Comparison of ENCODE assay signal across 19 mouse cellular contexts in genomic region chr14:118884250-118884556, GRCm38 (mm10). TPM values are rescaled to one million over a fixed set of nuclear protein-coding genes. Genes with fewer than 3 reads are reported as not detected.
DNase-seq lines count a peak whose midpoint lies in the region; ATAC-seq and TF ChIP-seq lines count a peak whose summit lies in the region.
"Had no signal": no experiment of that assay in that cellular context is flagged by ENCODE, and none has a peak within 500 bp of the region (broad histone marks: within the 10 kb centered on the region; RNA-seq: fewer than 3 reads in every experiment).

No protein-coding gene starts in this region.

- ATAC-seq in intestine, embryonic 15.5 days, result 0 out of 2 replicates have a peak, but pooled peaks have one; percentile 23
- no peak for ATAC-seq in intestine, postnatal 0 days
- ATAC-seq in megakaryocyte, adult 5-6 weeks (ENCODE audit: poor library complexity, severe bottlenecking), result no peak
- peak; percentile 31; the same call in 1 of the 2 replicates for ATAC-seq in liver, embryonic 12.5 days
- peak; percentile 68; the same call in 1 of the 2 replicates for ATAC-seq in stomach, postnatal 0 days (ENCODE audit: low FRiP score, low TSS enrichment)
- ATAC-seq: midbrain, embryonic 13.5 days had no signal

- H3K36me3 ChIP-seq in intestine, embryonic 15.5 days, result 0 out of 2 replicates have a peak, but pooled peaks cover 7% of the 10 kb centered on the region
- no peaks in the 10 kb centered on the region; the same call in 1 of the 2 replicates for H3K36me3 ChIP-seq in intestine, postnatal 0 days (ENCODE audit: control insufficient read depth, insufficient read depth)
- no peaks in the 10 kb centered on the region for H3K36me3 ChIP-seq in megakaryocyte, embryonic 14.5 days (replicated peaks; ENCODE audit: low read length)
- peaks cover 19% of the 10 kb centered on the region for H3K36me3 ChIP-seq in liver, embryonic 12.5 days
- H3K36me3 ChIP-seq in stomach, postnatal 0 days (ENCODE audit: control insufficient read depth, insufficient read depth, low read length), result peaks cover 5% of the 10 kb centered on the region; the same call in 1 of the 2 replicates

- H3K4me3 ChIP-seq in intestine, embryonic 15.5 days (replicated peaks), result no peak overlapping the region
- H3K4me3 ChIP-seq in intestine, postnatal 0 days (ENCODE audit: low read depth, low read length), result no peak overlapping the region
- peak overlapping the region; percentile 39 for H3K4me3 ChIP-seq in megakaryocyte, embryonic 14.5 days (replicated peaks)
- no peak overlapping the region for H3K4me3 ChIP-seq in liver, embryonic 12.5 days
- H3K4me3 ChIP-seq in stomach, postnatal 0 days (ENCODE audit: low read depth, low read length), result no peak overlapping the region
- H3K4me3 ChIP-seq: embryonic facial prominence, embryonic 13.5 days; heart, adult 2 months; left cerebral cortex, adult 2 months; limb, embryonic 10.5 days; midbrain, embryonic 13.5 days had no signal

- H3K9ac ChIP-seq in intestine, embryonic 15.5 days, result no peak overlapping the region
- no peak overlapping the region for H3K9ac ChIP-seq in intestine, postnatal 0 days (ENCODE audit: low read depth, low read length)
- no peak overlapping the region for H3K9ac ChIP-seq in liver, embryonic 12.5 days
- H3K9ac ChIP-seq in stomach, postnatal 0 days (ENCODE audit: low read length), result no peak overlapping the region
- H3K9ac ChIP-seq: embryonic facial prominence, embryonic 13.5 days; midbrain, embryonic 13.5 days had no signal

- H3K9me3 ChIP-seq in intestine, embryonic 15.5 days, result no peaks in the 10 kb centered on the region
- no peaks in the 10 kb centered on the region for H3K9me3 ChIP-seq in intestine, postnatal 0 days (ENCODE audit: control insufficient read depth)
- H3K9me3 ChIP-seq in megakaryocyte, embryonic 14.5 days, result peaks cover 12% of the 10 kb centered on the region
- 0 out of 2 replicates have a peak, but pooled peaks cover 10% of the 10 kb centered on the region for H3K9me3 ChIP-seq in liver, embryonic 12.5 days (replicated peaks)
- H3K9me3 ChIP-seq in stomach, postnatal 0 days (ENCODE audit: control insufficient read depth, low read length), result no peaks in the 10 kb centered on the region
- H3K9me3 ChIP-seq: embryonic facial prominence, embryonic 13.5 days; limb, embryonic 10.5 days; midbrain, embryonic 13.5 days had no signal

- 73% methylated on average over 7 of the region's 7 CpGs for WGBS in intestine, embryonic 15.5 days
- 59% methylated on average over 7 of the region's 7 CpGs for WGBS in intestine, postnatal 0 days
- 65% methylated on average over 7 of the region's 7 CpGs for WGBS in liver, embryonic 12.5 days (ENCODE audit: insufficient replicate concordance)
- 67% methylated on average over 7 of the region's 7 CpGs for WGBS in stomach, postnatal 0 days

- DNase-seq in stomach, postnatal 0 days (ENCODE audit: low spot score), result no peak
- DNase-seq in cerebellum, adult 8-10 months, result no peak
- no peak for DNase-seq in adrenal gland, postnatal 14 days
- DNase-seq: adrenal gland, adult 2 months; cerebellum, adult 18-20 months; gastrocnemius, postnatal 14 days; heart, adult 2 months; lung, postnatal 10 days; right cerebral cortex, postnatal 4 days; thymus, adult 18-20 months had no signal

- H3K27ac ChIP-seq in intestine, embryonic 15.5 days, result no peak overlapping the region
- H3K27ac ChIP-seq in intestine, postnatal 0 days (ENCODE audit: low read depth, low read length), result no peak overlapping the region
- H3K27ac ChIP-seq in liver, embryonic 12.5 days, result peak overlapping the region; percentile 79
- H3K27ac ChIP-seq in stomach, postnatal 0 days (replicated peaks), result no peak overlapping the region
- H3K27ac ChIP-seq: embryonic facial prominence, embryonic 13.5 days; heart, adult 2 months; left cerebral cortex, adult 2 months; limb, embryonic 10.5 days; midbrain, embryonic 13.5 days had no signal

- no peaks in the 10 kb centered on the region for H3K4me1 ChIP-seq in intestine, embryonic 15.5 days (replicated peaks)
- no peaks in the 10 kb centered on the region for H3K4me1 ChIP-seq in intestine, postnatal 0 days (replicated peaks; ENCODE audit: control insufficient read depth, insufficient read depth, low read length)
- peaks cover 35% of the 10 kb centered on the region for H3K4me1 ChIP-seq in megakaryocyte, embryonic 14.5 days
- H3K4me1 ChIP-seq in liver, embryonic 12.5 days, result peaks cover 41% of the 10 kb centered on the region
- H3K4me1 ChIP-seq in stomach, postnatal 0 days (replicated peaks; ENCODE audit: control insufficient read depth, insufficient read depth), result no peaks in the 10 kb centered on the region
- H3K4me1 ChIP-seq: embryonic facial prominence, embryonic 13.5 days; limb, embryonic 10.5 days; midbrain, embryonic 13.5 days had no signal

- no peaks in the 10 kb centered on the region for H3K27me3 ChIP-seq in intestine, embryonic 15.5 days (replicated peaks)
- H3K27me3 ChIP-seq in intestine, postnatal 0 days (replicated peaks; ENCODE audit: control insufficient read depth, insufficient read depth, low read length), result no peaks in the 10 kb centered on the region
- peaks cover 3% of the 10 kb centered on the region for H3K27me3 ChIP-seq in megakaryocyte, embryonic 14.5 days (replicated peaks)
- no peaks in the 10 kb centered on the region for H3K27me3 ChIP-seq in liver, embryonic 12.5 days (replicated peaks)
- H3K27me3 ChIP-seq in stomach, postnatal 0 days (ENCODE audit: control insufficient read depth, insufficient read depth, low read length), result no peaks in the 10 kb centered on the region
- H3K27me3 ChIP-seq: embryonic facial prominence, embryonic 13.5 days; midbrain, embryonic 13.5 days had no signal

- no peak for TF ChIP-seq EP300 in stomach, postnatal 0 days (optimal IDR thresholded peaks at IDR 0.05)

- TF ChIP-seq CTCF in intestine, postnatal 0 days (IDR thresholded peaks at IDR 0.05; ENCODE audit: low read depth), result no peak
- TF ChIP-seq CTCF in stomach, postnatal 0 days (IDR thresholded peaks at IDR 0.05; ENCODE audit: low read depth), result no peak

- H3K4me2 ChIP-seq in intestine, embryonic 15.5 days (replicated peaks), result no peak overlapping the region
- no peak overlapping the region for H3K4me2 ChIP-seq in intestine, postnatal 0 days (replicated peaks; ENCODE audit: low read depth)
- peak overlapping the region; percentile 61 for H3K4me2 ChIP-seq in liver, embryonic 12.5 days
- no peak overlapping the region for H3K4me2 ChIP-seq in stomach, postnatal 0 days (replicated peaks; ENCODE audit: low read depth)
- H3K4me2 ChIP-seq: embryonic facial prominence, embryonic 13.5 days; midbrain, embryonic 13.5 days had no signal

RNA-seq across cellular contexts. Expression of gene Dzip1, which starts 41.1 kb away (rescaled TPM):
- 10.2 and 10.9 TPM in 2 replicates for polyA plus RNA-seq in intestine, embryonic 15.5 days (2015; fragmentation: Nextera tagmentation; extraction: Ambion mirVana)
- 2.7 and 3.2 TPM in 2 replicates for polyA plus RNA-seq in intestine, postnatal 0 days (2015; fragmentation: Nextera tagmentation; extraction: Ambion mirVana)
- 0.31 and 0.70 TPM in 2 replicates for polyA plus RNA-seq in megakaryocyte, embryonic 14.5 days (2012; ENCODE audit: insufficient read depth, low replicate concordance)
- total RNA-seq in megakaryocyte, adult 5-6 weeks (2015), result 0.02 and 0.36 TPM in 2 replicates
- total RNA-seq in megakaryocyte, adult 5-6 weeks (2017), result 0.04 and 0.61 TPM in 2 replicates
- 3.0 and 3.4 TPM in 2 replicates for polyA plus RNA-seq in liver, embryonic 12.5 days (2016; fragmentation: Nextera tagmentation; extraction: Ambion mirVana)
- 2.8 and 4.0 TPM in 2 replicates for polyA plus RNA-seq in stomach, postnatal 0 days (2015; fragmentation: Nextera tagmentation; extraction: Ambion mirVana)
- 13.3 and 13.4 TPM in 2 replicates for total RNA-seq in adrenal gland, postnatal 14 days (2021)

RNA-seq across cellular contexts. Expression of gene Dnajc3, which starts 53.6 kb away (rescaled TPM):
- polyA plus RNA-seq in intestine, embryonic 15.5 days (2015; fragmentation: Nextera tagmentation; extraction: Ambion mirVana), result 48.4 and 57.0 TPM in 2 replicates
- 37.6 and 38.1 TPM in 2 replicates for polyA plus RNA-seq in intestine, postnatal 0 days (2015; fragmentation: Nextera tagmentation; extraction: Ambion mirVana)
- polyA plus RNA-seq in megakaryocyte, embryonic 14.5 days (2012; ENCODE audit: insufficient read depth, low replicate concordance), result 0.83 and 3.5 TPM in 2 replicates
- total RNA-seq in megakaryocyte, adult 5-6 weeks (2015), result 42.9 and 43.6 TPM in 2 replicates
- 72.4 and 74.1 TPM in 2 replicates for total RNA-seq in megakaryocyte, adult 5-6 weeks (2017)
- polyA plus RNA-seq in liver, embryonic 12.5 days (2016; fragmentation: Nextera tagmentation; extraction: Ambion mirVana), result 36.8 and 37.7 TPM in 2 replicates
- 44.9 and 49.5 TPM in 2 replicates for polyA plus RNA-seq in stomach, postnatal 0 days (2015; fragmentation: Nextera tagmentation; extraction: Ambion mirVana)
- 53.6 and 56.4 TPM in 2 replicates for total RNA-seq in adrenal gland, postnatal 14 days (2021)

Comparison
In these comparisons a context has a peak if more than half of its experiments do, and no peak if none do; other contexts are left out.
1. ATAC-seq: peak in intestine, embryonic 15.5 days (single experiment), liver, embryonic 12.5 days (single experiment) and stomach, postnatal 0 days (single experiment); none in intestine, postnatal 0 days (single experiment) and megakaryocyte, adult 5-6 weeks (single experiment).